Mouse (Mus musculus): Measurements from ENCODE around the gene Dot1l. TPM values are rescaled to one million over a fixed set of nuclear protein-coding genes. Genes with fewer than 3 reads are reported as not detected.
"Not testable (repeated sequence)": the region's sequence is repeated elsewhere in the genome, so short reads cannot be mapped to it uniquely, and the experiment has no call there.

Gene Dot1l
- polyA plus RNA-seq, 1 experiment from 2014 or later, result 26.3 TPM

- Histone ChIP-seq H3K27ac (peak overlapping the region; percentile 75; the same call in 1 of the 2 replicates), H3K4me2 (replicated peaks) (peak overlapping the region; percentile 99), H3K4me1 (peaks cover 41% of the 10 kb centered on the region), H3K9ac (peak overlapping the region; percentile 71), H3K36me3 (peaks cover 40% of the 10 kb centered on the region), H3K4me3 (peak overlapping the region; percentile 48), H3K9me3 (no peaks in the 10 kb centered on the region), H3K27me3 (replicated peaks) (peaks cover 39% of the 10 kb centered on the region)
- ATAC-seq (ENCODE audit: low FRiP score, low read depth), result no peak
- 40% methylated on average over 34 of the region's 34 CpGs for WGBS
Measured at GRCm38 (mm10) chr10:80806341-80807056, 51.5 kb downstream of the Dot1l start.

DNA sequence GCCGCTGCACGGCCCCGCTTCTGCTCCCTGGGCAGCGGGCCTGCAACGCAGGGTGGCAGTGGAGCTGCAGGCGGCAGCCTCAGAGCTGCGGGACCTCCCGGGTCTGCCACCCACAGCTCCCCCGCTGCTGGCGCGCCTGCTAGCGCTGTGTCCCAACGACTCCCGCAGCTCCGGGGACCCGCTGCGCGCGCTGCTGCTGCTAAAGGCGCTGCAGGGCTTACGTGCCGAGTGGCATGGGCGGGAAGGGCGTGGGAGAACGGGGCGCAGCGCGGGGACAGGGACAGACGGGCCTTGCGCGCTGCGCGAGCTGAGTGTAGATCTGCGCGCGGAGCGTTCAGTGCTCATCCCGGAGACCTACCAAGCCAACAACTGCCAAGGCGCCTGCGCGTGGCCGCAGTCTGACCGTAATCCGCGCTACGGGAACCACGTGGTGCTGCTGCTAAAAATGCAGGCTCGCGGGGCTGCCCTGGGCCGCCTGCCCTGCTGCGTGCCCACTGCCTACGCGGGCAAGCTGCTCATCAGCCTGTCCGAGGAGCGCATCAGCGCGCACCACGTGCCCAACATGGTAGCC, 52.1 kb downstream of the Dot1l start:
- Histone ChIP-seq H3K36me3 (peaks cover 34% of the 10 kb centered on the region), H3K4me1 (peaks cover 41% of the 10 kb centered on the region), H3K4me3 (peak overlapping the region; percentile 48), H3K9ac (peak overlapping the region; percentile 71), H3K27ac (peak overlapping the region; percentile 75; the same call in 1 of the 2 replicates), H3K9me3 (no peaks in the 10 kb centered on the region), H3K4me2 (replicated peaks) (peak overlapping the region; percentile 99), H3K27me3 (replicated peaks) (peaks cover 39% of the 10 kb centered on the region)
- ATAC-seq (ENCODE audit: low FRiP score, low read depth), result peak; percentile 76
- under 1% methylated on average over 58 of the region's 58 CpGs for WGBS

DNA sequence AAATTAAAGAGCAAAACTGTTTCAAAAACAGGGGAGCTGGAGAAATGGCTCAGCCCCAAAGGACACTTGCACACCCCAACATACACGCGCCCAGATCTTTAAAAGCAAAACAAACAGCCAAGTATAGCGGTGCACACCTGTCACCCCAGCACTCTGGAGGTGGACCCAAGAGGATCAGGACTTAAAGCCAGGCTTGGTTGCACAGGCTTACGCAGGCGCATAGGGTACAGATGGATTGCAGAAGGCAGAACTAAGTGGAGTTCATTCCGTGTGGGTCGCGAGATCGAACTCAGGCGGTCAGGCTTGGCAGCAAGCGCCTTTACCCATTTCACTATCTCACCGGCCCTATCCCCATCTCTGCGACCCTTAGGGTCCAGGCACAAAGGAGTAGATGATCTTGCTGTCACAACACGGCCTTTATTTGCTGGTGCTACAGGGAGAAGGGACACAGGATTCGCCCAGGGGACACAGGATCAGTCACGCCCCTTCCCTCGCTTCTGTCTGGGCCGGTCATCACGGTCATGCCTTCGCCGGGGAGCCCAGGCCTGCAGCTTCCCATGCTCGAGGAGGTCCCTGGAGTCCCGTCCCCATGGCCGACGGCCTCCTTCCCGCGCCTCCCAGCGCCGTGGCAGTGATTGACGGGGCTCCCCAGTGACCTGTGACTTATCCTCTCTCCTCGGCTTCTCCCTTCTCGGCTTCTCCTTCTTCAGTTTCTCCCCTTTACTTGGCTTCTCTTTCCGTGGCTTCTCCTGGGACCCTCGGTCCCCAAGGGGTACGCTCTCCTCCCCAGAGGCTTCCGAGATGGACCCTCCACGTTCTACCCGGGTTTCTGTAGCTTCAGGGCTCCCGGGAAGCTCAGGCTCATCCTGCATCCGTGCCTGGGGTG, 53.3 kb downstream of the Dot1l start:
- Histone ChIP-seq H3K4me3 (peak overlapping the region; percentile 15; the same call in 1 of the 2 replicates), H3K27me3 (replicated peaks) (peaks cover 39% of the 10 kb centered on the region), H3K27ac (no peak overlapping the region)

GRCm38 (mm10) chr10:80808985-80809632, 54.1 kb downstream of the Dot1l start:
- H3K9ac ChIP-seq, result 0 out of 2 replicates have a peak overlapping the region, but pooled peaks have one; percentile 33
- H3K36me3 ChIP-seq, result peaks cover 14% of the 10 kb centered on the region
- peak overlapping the region; percentile 15; the same call in 1 of the 2 replicates for H3K4me3 ChIP-seq
- peak overlapping the region; percentile 99 for H3K4me2 ChIP-seq (replicated peaks)
- no peak overlapping the region for H3K27ac ChIP-seq
- no peak for ATAC-seq (ENCODE audit: low FRiP score, low read depth)
- WGBS, result 7% methylated on average over 18 of the region's 18 CpGs
- H3K9me3 ChIP-seq, result no peaks in the 10 kb centered on the region
- peaks cover 39% of the 10 kb centered on the region for H3K27me3 ChIP-seq (replicated peaks)
- H3K4me1 ChIP-seq, result peaks cover 41% of the 10 kb centered on the region

More for the DNA sequence above, 53.3 kb downstream of the Dot1l start:
- WGBS, result 17% methylated on average over 40 of the region's 40 CpGs
- ATAC-seq (ENCODE audit: low FRiP score, low read depth), result no peak
- peak overlapping the region; percentile 99 for H3K4me2 ChIP-seq (replicated peaks)
- no peaks in the 10 kb centered on the region for H3K9me3 ChIP-seq
- H3K4me1 ChIP-seq, result peaks cover 41% of the 10 kb centered on the region
- H3K9ac ChIP-seq, result peak overlapping the region; percentile 33; the same call in 1 of the 2 replicates
- H3K36me3 ChIP-seq, result peaks cover 22% of the 10 kb centered on the region

DNA sequence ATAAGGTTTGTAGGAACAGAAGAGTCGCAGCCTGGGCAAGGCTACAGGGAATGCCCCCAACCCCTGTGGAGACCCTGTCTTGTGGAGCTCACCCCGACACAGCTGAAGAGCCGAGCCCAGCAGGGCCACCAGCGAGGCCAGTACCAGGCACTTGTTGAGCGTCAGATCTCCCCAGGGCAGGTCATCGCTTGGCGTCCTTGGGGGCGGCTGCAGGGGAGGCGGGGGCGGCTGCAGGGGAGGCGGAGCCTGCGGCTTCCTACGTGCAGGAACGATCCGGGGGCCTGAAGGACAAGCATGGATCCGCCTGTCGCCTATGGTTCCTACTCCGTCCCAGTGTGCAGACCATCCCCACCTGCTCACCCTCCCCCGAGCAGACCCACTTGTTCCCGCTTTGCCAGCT, 55.1 kb downstream of the Dot1l start:
- Histone ChIP-seq H3K4me1 (peaks cover 41% of the 10 kb centered on the region), H3K4me3 (0 out of 2 replicates have a peak overlapping the region, but pooled peaks have one; percentile 5), H3K4me2 (replicated peaks) (peak overlapping the region; percentile 33; the same call in 1 of the 2 replicates), H3K27ac (no peak overlapping the region), H3K9me3 (no peaks in the 10 kb centered on the region), H3K9ac (no peak overlapping the region), H3K27me3 (replicated peaks) (peaks cover 36% of the 10 kb centered on the region), H3K36me3 (peaks cover 4% of the 10 kb centered on the region)
- WGBS, result 3% methylated on average over 20 of the region's 20 CpGs
- no peak for ATAC-seq (ENCODE audit: low FRiP score, low read depth)

- no peak for ATAC-seq (ENCODE audit: low FRiP score, low read depth)
- Histone ChIP-seq H3K36me3 (no peaks in the 10 kb centered on the region), H3K27ac (no peak overlapping the region), H3K4me1 (peaks cover 24% of the 10 kb centered on the region), H3K4me3 (no peak overlapping the region), H3K4me2 (replicated peaks) (no peak overlapping the region), H3K9ac (no peak overlapping the region), H3K9me3 (no peaks in the 10 kb centered on the region), H3K27me3 (replicated peaks) (peaks cover 24% of the 10 kb centered on the region)
- 66% methylated on average over 5 of the region's 5 CpGs for WGBS
Measured at GRCm38 (mm10) chr10:80812391-80813041, 57.5 kb downstream of the Dot1l start.

DNA sequence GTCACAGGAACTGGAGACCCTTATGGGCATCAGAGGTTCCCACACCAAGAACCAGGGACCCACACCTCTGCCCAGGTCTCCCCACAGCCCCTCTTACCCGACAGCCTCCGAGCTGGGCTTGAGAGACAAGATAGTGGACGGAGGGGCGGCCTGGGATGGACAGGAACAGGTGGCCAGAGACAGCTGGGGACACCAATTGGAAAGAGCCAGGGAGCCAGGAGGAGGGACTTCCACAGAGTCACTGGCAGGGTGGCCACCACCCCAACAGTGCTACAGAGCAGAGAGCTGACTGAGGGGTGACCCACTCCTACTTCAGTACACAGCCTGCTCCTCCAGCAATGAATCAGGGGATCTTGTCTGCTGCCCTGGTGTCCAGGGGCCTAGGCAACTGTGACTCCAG, 58.4 kb downstream of the Dot1l start, which contains the start of gene Jsrp1:
Gene Jsrp1, minus strand, starts transcription at position 133 of the 400 bp plus-strand sequence.
- H3K27ac ChIP-seq, result no peak within 1 kb of the TSS

DNA sequence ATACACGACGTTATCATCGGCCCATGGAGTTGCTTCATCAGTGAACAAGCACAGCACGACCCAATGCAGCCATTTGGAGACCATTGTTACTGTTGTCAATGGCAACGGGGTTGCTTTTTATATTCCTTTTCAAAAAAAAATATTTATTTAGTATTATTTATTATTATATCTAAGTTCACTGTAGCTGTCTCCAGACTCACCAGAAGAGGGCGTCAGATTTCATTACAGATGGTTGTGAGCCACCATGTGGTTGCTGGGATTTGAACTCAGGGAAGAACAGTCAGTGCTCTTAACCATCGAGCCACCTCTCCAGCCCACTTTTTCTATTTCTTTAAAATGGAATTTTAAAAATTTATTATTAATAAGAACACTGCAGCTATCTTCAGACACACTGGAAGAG, 59.8 kb downstream of the Dot1l start:
- no peak overlapping the region for H3K9ac ChIP-seq
- peaks cover 9% of the 10 kb centered on the region for H3K27me3 ChIP-seq (replicated peaks)
- ATAC-seq (ENCODE audit: low FRiP score, low read depth), result no peak
- H3K36me3 ChIP-seq, result no peaks in the 10 kb centered on the region
- WGBS, result 66% methylated on average over 7 of the region's 7 CpGs
- H3K4me3 ChIP-seq, result no peak overlapping the region
- no peaks in the 10 kb centered on the region for H3K9me3 ChIP-seq
- no peak overlapping the region for H3K4me2 ChIP-seq (replicated peaks)
- H3K27ac ChIP-seq, result no peak overlapping the region
- H3K4me1 ChIP-seq, result peaks cover 7% of the 10 kb centered on the region

More for the DNA sequence above, 58.4 kb downstream of the Dot1l start, which contains the start of gene Jsrp1:
- Histone ChIP-seq H3K36me3 (no peaks in the 10 kb centered on the region), H3K4me2 (replicated peaks) (no peak within 1 kb of the TSS), H3K27me3 (replicated peaks) (peaks cover 20% of the 10 kb centered on the region), H3K4me1 (peaks cover 15% of the 10 kb centered on the region), H3K9me3 (no peaks in the 10 kb centered on the region), H3K9ac (no peak within 1 kb of the TSS), H3K4me3 (no peak within 1 kb of the TSS)
- ATAC-seq (ENCODE audit: low FRiP score, low read depth), result no peak
- WGBS, result 72% methylated on average over 4 of the region's 4 CpGs

GRCm38 (mm10) chr10:80816303-80816702, 61.3 kb downstream of the Dot1l start:
- not testable (repeated sequence) for H3K27ac ChIP-seq; H3K36me3 ChIP-seq; ATAC-seq (ENCODE audit: low FRiP score, low read depth); H3K4me3 ChIP-seq; H3K4me2 ChIP-seq (replicated peaks); H3K9ac ChIP-seq; H3K27me3 ChIP-seq (replicated peaks); H3K9me3 ChIP-seq; H3K4me1 ChIP-seq
- 80% methylated on average over 3 of the region's 3 CpGs for WGBS

GRCm38 (mm10) chr10:80817164-80817563, 62.2 kb downstream of the Dot1l start:
- ATAC-seq (ENCODE audit: low FRiP score, low read depth), result no peak
- WGBS, result 71% methylated on average over 2 of the region's 2 CpGs

DNA sequence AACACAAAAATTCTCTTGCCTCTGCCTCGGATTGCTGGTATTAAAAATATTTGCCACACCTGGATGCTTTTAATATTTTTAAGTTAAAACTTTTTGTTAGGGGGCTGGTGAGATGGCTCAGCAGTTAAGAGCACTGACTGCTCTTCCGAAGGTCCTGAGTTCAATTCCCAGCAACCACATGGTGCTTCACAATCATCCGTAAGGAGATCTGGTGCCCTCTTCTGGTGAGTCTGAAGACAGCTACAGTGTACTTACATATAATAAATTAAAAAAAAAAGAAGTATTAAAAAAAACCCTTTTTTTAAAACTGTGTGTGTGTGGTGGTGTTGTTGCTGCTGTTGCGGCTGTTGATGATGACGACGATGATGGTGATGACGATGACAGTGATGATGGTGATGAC, 62.9 kb downstream of the Dot1l start:
- ATAC-seq (ENCODE audit: low FRiP score, low read depth); H3K36me3 ChIP-seq; H3K9me3 ChIP-seq; H3K9ac ChIP-seq; H3K27ac ChIP-seq; H3K4me2 ChIP-seq (replicated peaks); H3K4me3 ChIP-seq; H3K4me1 ChIP-seq; H3K27me3 ChIP-seq (replicated peaks): not testable (repeated sequence)
- WGBS, result 85% methylated on average over 7 of the region's 7 CpGs

More at GRCm38 (mm10) chr10:80817164-80817563, 62.2 kb downstream of the Dot1l start:
- Histone ChIP-seq H3K4me2 (replicated peaks) (no peak overlapping the region), H3K36me3 (no peaks in the 10 kb centered on the region), H3K4me1 (no peaks in the 10 kb centered on the region), H3K27me3 (replicated peaks) (no peaks in the 10 kb centered on the region), H3K27ac (no peak overlapping the region), H3K9me3 (no peaks in the 10 kb centered on the region), H3K4me3 (no peak overlapping the region), H3K9ac (no peak overlapping the region)

Data from neural tube, embryonic 12.5 days (tissue).